Mouse (Mus musculus): ENCODE measurements around the gene Zbed3.

DNA sequence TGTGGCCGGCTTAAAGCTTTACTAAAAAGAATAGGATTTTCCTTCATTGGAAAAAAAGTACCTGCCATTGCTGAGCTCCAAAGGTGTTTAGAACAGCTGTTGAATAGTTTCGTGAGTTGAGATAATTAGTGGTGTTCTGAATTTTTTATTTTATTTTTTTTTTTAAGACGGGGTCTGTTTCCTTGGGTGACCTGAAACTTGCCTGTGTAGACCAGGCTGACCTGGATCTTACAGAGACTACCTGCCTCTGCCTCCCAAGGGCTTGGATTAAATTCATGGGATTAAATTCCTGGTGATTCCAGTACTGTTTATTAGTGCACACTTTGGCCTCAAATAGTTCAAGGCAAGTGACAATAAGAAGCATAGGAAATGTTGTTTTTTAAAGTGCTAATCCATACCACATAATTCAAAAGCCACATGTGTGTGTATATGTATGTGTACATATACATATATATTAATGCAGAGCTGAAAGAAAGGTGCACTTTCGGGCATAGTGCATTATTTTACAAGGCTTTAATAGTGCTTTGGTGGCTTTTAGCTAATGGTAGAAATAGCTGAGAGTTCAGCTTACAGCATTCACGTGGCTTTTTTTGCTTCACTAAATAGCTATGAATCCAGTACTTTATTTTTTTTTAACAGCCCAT lies 2.6 kb downstream of the Zbed3 start:
- TF ChIP-seq CTCF (conservative IDR thresholded peaks at IDR 0.05; ENCODE audit: low read length): no peak
- TF ChIP-seq NANOG (IDR thresholded peaks at IDR 0.05; ENCODE audit: borderline replicate concordance, low read length): no peak
- no peak for TF ChIP-seq POU5F1 (IDR thresholded peaks at IDR 0.05; ENCODE audit: borderline replicate concordance, low read length)

Measured in E14TG2a.4 (cell line).